Mouse (Mus musculus) testis, adult 2 months (tissue): ENCODE measurements around the gene Plbd2. TPM values are rescaled to one million over a fixed set of nuclear protein-coding genes. Genes with fewer than 3 reads are reported as not detected.
"Not testable (repeated sequence)": the region's sequence is repeated elsewhere in the genome, so short reads cannot be mapped to it uniquely, and the experiment has no call there.

Experiments used
- H3K27ac ChIP-seq: fragments of 200-500 bp; 2 replicates; pipeline ENCODE4 v1.5.1; 2012; ENCODE audit warnings: low read depth, low read length; ENCODE audit not compliant: control insufficient read depth, insufficient read depth
- H3K27me3 ChIP-seq: fragments of 200-500 bp; 2 replicates; pipeline ENCODE4 v1.6.1; 2012; ENCODE audit warnings: mild to moderate bottlenecking, low read length, moderate library complexity; ENCODE audit not compliant: control insufficient read depth, insufficient read depth
- H3K36me3 ChIP-seq: fragments of 200-500 bp; 2 replicates; pipeline ENCODE4 v1.6.1; 2012; ENCODE audit warnings: mild to moderate bottlenecking, low read length; ENCODE audit not compliant: control insufficient read depth, insufficient read depth
- H3K4me1 ChIP-seq: fragments of 200-500 bp; 2 replicates; pipeline ENCODE4 v1.6.1; 2012; ENCODE audit warnings: low read length; ENCODE audit not compliant: control insufficient read depth, insufficient read depth
- H3K4me3 ChIP-seq: fragments of 200-500 bp; 2 replicates; pipeline ENCODE4 v1.5.1; 2012; ENCODE audit warnings: low read depth, mild to moderate bottlenecking, low read length, moderate library complexity, mixed read lengths; ENCODE audit not compliant: control insufficient read depth
- CTCF ChIP-seq: fragments of 200-500 bp; IDR thresholded peaks from 2 replicates; pipeline ENCODE4 v1.5.1; 2012; ENCODE audit warnings: low read depth, mild to moderate bottlenecking, inconsistent platforms, low read length, moderate library complexity; ENCODE audit not compliant: control insufficient read depth, insufficient read depth, insufficient replicate concordance
- POLR2A ChIP-seq: fragments of 200-500 bp; IDR thresholded peaks from 2 replicates; pipeline ENCODE4 v1.6.1; 2012; ENCODE audit warnings: low read depth, mild to moderate bottlenecking, inconsistent platforms, low read length, moderate library complexity; ENCODE audit not compliant: control insufficient read depth
- polyA plus RNA-seq: library from polyadenylated mRNA; depleted of rRNA; stranded (reverse); fragments of >200 nt; gene quantifications from 2 replicates; pipeline ENCODE4 v1.2.3, GENCODE M21; 2012

The Plbd2 gene
- polyA plus RNA-seq, 1 experiment: 86.2 TPM

DNA sequence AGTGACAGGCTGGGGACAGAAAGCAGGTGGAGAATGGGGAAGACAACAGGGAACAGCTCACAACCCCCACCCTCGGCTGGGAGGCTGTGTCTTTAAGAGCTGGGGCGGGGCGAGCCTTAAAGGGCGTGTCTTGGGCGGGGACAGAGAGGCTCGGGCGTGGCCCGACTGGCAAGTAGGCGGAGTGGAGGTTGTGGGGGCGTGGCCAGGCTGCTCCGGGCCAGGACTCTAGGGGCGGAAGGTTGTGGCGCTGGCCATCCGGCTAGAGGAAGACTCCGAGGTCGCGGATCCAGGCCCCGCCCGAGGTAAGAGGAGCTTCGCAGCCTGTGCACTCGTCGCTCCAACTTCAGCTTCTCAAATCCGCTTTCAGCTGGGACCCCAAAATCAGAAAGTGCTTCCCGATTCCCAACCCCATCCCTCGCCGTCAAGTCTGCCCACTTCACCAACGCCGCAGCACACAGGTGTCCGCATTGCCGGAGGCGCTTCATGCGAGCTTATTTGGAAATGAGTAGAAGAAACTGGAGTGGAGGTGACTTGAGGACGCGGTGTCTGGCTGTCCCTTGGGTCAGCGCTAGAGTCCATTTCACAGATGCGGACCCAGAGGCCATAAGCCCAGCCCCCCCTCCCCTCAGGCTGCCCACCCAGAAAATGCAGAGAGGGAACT, 7.7 kb upstream of the Plbd2 start, which contains the start of gene Slc8b1:
Gene Slc8b1, plus strand, starts transcription at position 187 of the 661 bp plus-strand sequence.
- H3K36me3 ChIP-seq: no peaks in the 10 kb centered on the region
- TF ChIP-seq POLR2A (no peak), CTCF (no peak)
- peaks cover 14% of the 10 kb centered on the region for H3K4me1 ChIP-seq
- H3K27ac ChIP-seq: peak within 1 kb of the TSS; percentile 45; the same call in 1 of the 2 replicates
- peak within 1 kb of the TSS; percentile 88 for H3K4me3 ChIP-seq
- H3K27me3 ChIP-seq: no peaks in the 10 kb centered on the region

DNA sequence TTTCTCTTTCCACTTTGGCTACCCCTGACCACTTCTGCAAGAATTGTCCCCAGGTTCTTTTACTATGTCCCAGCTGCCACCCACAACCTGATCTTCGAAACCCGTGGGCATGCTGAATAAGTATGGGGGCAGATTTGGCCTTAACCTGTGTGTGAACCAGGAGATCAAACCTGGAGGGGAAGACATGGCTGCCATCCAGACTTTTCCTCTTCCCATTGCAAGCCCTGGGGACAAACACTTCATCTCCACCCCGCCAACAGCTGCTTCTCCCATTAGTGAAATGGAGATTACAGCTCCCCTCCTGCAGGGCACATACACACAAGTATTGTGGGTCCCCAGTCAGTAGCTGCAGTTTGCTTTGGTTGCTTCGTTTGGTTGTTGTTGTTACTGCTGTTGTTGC, 3.9 kb upstream of the Plbd2 start:
- peaks cover 32% of the 10 kb centered on the region for H3K4me1 ChIP-seq
- TF ChIP-seq CTCF: no peak
- TF ChIP-seq POLR2A: no peak
- H3K27ac ChIP-seq: no peak overlapping the region
- no peaks in the 10 kb centered on the region for H3K36me3 ChIP-seq
- H3K4me3 ChIP-seq: no peak overlapping the region
- H3K27me3 ChIP-seq: no peaks in the 10 kb centered on the region

DNA sequence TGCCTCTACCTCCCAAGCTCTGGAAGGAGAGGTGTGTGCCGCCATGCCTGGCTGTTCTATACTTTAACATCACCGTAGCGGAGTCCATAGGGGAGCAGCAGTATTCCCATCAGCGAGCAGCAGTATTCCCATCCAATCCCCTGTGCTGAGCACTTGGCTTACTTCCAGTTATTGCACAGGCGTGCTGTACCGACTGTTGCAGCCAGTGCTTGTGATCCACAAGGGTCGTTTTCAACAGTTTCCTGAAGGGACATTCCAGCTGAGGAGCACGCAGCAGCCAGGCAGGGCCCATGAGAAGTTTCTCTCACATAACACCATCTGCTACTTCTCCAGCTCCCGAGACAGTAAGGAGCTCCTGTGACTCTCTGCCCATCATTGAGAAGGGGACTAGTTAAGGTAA, 3.1 kb upstream of the Plbd2 start:
- TF ChIP-seq POLR2A: no peak
- no peak for TF ChIP-seq CTCF
- Histone ChIP-seq H3K27ac (no peak overlapping the region), H3K4me3 (no peak overlapping the region), H3K4me1 (peaks cover 31% of the 10 kb centered on the region), H3K36me3 (no peaks in the 10 kb centered on the region), H3K27me3 (no peaks in the 10 kb centered on the region)

DNA sequence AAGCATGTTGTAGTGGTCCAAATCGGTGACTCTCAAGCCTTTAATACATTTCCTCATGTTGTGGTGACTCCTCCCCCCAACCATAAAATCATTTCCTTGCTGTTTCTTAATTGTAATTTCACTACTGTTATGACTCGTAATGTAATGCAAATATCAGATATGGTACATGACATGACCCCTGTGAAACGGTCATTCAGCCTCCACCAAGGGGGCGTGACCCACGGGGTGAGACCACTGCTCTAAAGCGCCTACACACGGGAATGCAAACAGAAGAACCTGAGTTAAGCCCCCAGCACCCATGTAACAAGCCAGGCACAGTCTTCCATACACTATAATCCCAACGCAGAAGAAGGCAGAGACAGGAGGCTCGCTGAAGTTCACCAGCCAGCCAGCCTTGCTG, 2.4 kb upstream of the Plbd2 start:
- Histone ChIP-seq H3K27ac (no peak overlapping the region), H3K4me3 (no peak overlapping the region), H3K27me3 (no peaks in the 10 kb centered on the region)

DNA sequence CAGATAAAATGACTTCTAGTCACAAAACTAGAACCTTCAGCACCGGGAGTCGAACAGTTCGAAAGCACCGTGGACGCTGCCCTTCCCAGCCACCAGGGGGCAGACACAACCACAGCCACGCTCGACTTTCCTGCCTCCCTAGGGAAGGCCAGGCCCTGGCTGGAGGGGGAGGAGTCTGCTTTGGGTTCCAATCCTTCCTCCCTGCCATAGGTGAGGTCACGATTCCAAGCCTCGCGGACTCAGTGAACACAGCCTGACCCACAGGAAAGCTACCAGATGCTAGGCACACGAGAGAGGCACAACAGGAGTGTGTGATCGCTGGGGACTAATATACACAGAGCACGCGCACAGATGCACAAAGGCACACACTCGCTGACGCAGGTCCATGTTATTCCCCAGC, 1.9 kb upstream of the Plbd2 start:
- Histone ChIP-seq H3K27ac (no peak overlapping the region), H3K27me3 (no peaks in the 10 kb centered on the region), H3K36me3 (no peaks in the 10 kb centered on the region), H3K4me3 (peak overlapping the region; percentile 13; the same call in 1 of the 2 replicates), H3K4me1 (peaks cover 24% of the 10 kb centered on the region)
- no peak for TF ChIP-seq POLR2A
- TF ChIP-seq CTCF: peak; percentile 91

More for the DNA sequence above, 2.4 kb upstream of the Plbd2 start:
- no peaks in the 10 kb centered on the region for H3K36me3 ChIP-seq
- peaks cover 27% of the 10 kb centered on the region for H3K4me1 ChIP-seq
- no peak for TF ChIP-seq CTCF

DNA sequence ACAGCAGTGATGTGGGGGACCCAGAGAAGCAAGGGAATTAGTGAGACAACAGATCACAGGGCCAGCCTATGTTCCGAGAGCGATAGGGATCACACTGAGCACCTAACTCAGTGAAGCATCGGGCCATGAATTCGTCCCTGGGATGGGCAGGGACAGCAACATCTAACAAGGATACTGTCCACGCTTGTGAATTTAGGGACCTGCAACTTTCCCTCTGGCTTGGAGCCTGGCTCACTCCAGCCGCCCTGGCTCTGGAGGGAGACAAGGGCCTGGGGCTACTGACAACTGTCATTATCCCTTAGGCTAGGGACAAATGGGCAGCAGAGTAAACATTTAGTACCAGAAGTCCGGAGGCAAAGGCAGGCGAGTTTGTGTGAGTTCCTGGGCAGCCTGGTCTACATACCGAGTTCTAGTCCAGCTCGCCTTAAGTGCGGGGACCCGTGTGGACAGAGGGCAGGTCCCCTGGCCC, 716 bp downstream of the Plbd2 start:
- Histone ChIP-seq H3K4me3 (peak overlapping the region; percentile 99), H3K27me3 (no peaks in the 10 kb centered on the region), H3K4me1 (peaks cover 23% of the 10 kb centered on the region), H3K27ac (peak overlapping the region; percentile 54), H3K36me3 (no peaks in the 10 kb centered on the region; the same call in 1 of the 2 replicates)
- TF ChIP-seq POLR2A (0 out of 2 replicates have a peak, but pooled peaks have one; percentile 4), CTCF (no peak)

DNA sequence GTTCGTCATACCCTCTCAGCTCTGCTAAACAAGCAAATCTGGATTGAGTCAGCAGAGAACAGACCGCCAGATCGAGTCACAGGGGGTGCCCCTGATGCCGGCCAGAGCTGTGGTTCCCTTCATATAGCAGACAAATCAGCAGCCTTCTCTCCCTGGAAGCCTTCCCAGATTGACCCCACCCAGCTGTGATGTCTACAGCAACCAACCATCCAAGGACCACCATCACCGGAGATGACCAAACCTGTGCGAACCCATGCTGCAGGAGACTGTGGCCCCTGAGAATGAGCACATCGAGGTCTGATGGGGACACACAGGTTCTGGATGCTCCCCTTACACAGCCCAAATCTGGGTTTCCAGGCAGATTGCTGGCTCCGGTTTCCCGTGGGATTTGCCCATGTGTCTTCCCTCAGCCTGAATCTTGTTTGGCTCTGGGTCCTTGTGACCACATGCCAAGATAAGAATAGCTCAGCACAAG, 1.2 kb downstream of the Plbd2 start:
- H3K4me1 ChIP-seq: peaks cover 23% of the 10 kb centered on the region
- no peak for TF ChIP-seq POLR2A
- TF ChIP-seq CTCF: no peak
- H3K4me3 ChIP-seq: peak overlapping the region; percentile 99
- H3K36me3 ChIP-seq: no peaks in the 10 kb centered on the region; the same call in 1 of the 2 replicates
- no peak overlapping the region for H3K27ac ChIP-seq
- no peaks in the 10 kb centered on the region for H3K27me3 ChIP-seq

DNA sequence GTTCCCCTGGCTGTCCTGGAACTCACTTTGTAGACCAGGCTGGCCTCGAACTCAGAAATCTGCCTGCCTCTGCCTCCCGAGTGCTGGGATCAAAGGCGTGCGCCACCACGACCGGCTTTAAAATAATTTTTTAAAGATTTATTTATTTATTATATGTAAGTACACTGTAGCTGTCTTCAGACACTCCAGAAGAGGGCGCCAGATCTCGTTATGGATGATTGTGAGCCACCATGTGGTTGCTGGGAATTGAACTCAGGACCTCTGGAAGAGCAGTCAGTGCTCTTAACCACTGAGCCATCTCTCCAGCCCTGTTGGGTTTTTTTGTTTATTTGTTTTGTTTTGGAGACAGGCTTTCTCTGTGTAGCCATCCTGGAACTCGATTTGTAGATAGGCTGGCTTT, 2.8 kb downstream of the Plbd2 start:
- not testable (repeated sequence) for H3K36me3 ChIP-seq, H3K27ac ChIP-seq, H3K27me3 ChIP-seq, H3K4me3 ChIP-seq
- peaks cover 19% of the 10 kb centered on the region for H3K4me1 ChIP-seq
